Mouse (Mus musculus) kidney, adult 8-10 months (tissue): ENCODE measurements at regions not wholly inside any gene's neighbourhood (a gene's known extent, or its start where the extent isn't known, plus 50 kb on each side); places are given as distances from the start of the nearest gene placed in this dataset.
A peak's percentile ranks its signal among the peaks of the same experiment; 100 is the strongest.

Source experiments
- DNase-seq, 2 experiments: peaks; one replicate each; pipeline ENCODE4 v3.0.0; 2022

DNA sequence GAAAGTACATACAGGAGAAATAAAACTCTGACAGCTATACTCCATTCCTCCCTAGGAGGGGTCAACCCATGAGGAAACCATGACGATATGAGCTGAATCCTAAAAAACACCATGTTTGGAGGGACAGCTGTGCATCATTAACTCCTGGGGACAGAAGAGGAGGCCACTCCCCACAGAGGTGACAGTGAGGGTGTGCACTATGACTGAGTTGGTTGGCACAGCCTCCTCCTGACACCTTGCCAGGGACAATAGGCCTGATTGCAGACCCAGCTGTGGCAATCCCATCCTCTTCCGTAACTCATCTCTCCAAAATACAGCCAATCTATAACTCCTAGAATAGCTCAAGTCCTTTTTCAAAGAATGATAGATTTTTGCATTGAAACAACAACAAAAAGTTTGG, 112.0 kb downstream of the Rbm43 start:
- DNase-seq = no peak

DNA sequence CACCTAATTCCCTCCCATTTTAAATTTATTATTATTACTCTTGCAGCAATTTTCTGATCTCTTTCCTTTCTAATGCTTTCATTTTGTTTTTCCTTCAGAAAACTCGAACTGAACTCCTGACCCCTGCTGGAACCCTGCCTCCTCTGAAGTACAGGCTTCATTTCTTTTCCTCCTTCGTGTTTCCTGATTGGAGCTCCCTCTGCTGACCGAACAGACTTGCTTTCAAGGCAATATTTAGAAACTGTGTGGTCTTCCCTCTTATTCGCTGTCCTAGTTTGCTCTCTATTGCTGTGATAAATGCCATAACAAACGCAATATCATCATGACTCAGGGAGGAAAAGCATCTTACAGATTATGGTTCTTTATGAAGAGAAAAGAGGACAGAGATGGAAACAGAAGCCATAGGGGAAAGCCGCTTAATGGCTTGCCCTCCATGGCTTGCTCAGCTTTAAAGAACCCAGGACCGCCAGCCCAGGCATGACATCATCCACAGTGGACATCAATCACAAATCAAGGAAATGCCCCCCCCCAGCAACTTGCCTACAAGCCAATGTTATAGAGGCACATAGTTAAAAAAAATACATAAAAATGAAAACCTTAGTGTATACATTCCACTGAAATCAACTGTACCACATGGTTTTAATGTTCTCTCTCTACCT, 104.5 kb downstream of the Rbm43 start:
- DNase-seq = peak; percentile 43 to 67

DNA sequence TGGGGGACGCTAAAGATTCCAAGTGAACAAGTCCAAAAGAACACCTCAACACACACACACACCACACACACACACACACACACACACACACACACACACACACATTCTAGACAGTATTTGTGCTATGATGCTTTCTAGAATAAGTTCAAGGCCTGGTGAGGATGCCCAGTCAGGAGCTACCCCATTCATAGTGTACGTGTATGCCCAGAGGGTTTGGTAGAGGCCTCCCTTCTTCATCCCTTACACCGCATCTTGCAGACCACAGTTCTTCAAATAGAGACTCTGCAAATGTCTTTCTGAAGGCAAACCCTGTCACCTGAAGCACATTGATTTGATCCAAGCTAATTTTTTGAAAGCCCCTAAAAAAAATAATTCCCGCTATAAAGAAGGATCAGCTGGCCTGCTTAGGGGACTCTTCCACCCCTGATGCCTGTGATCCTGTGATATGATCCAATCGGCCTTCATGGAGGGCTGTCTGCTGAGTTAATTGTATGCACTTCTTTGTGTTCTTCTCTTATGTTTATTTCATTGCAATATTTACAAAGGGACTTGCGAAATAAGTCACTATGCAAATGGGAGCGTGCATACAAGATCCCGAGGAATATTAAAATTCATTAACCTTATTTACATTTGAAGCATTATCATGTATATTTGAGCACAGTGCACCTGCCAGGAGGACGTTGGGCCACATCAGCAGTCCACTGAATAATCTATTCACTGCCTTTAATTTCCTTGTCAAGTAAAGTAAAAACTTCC, 103.8 kb downstream of the Rbm43 start:
- DNase-seq = no peak

DNA sequence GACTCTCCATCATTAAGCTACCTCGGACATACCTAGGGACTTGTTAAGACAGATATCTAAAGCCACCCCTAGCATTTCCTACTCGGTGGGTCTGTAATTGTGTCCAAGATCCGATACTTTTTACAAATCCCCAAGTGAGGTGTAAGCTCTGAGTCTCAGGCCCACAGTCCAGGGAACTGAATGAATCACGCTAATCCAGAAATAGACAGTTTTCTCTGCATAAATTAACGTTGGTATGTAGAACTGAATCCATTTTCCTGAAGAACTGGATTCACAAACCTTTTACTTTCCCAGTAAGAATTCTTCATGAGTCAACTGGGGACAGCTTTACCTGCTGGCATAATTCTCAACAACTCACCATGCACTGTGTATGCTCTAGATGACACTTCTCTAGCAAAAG, 97.1 kb downstream of the Rbm43 start:
- no peak for DNase-seq

DNA sequence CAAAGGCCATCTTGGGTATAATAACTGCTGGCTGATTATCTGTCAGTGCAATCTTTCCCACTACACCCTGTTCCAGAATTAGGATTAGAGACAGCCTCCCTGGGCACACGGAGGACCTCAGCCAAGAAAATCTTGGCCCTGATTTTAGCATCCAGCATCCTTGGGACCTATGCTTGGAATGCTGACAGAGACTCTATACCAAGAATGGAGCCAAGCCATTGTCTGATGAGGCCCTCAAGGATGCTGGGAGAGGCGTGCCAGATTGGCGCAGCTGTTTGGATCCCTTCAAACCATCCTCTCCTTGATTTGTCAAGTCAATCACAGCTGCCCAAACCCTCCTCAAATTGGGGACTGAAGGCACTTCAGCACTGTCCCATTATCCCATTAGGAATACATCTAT, 94.2 kb downstream of the Rbm43 start:
- no peak for DNase-seq

DNA sequence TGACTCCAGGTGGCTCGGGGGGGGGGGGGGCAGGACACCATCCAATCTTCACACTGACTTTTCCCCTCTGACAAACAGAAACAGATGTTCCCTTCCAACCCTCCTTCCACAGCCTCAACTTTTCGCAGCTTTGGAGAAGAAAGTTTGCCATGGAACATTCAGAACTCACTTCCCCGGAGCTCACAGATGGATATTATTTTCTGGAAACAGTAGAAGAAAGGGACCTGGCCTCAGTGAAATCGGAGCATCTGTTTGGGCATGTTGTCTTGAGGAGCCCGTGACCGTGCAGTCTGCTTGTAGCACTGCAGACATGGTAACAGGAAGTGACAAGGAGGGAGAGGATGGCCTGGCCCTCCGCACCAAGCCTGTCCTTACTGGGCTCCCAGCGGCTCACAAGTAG, 90.1 kb downstream of the Rbm43 start:
- DNase-seq = no peak

DNA sequence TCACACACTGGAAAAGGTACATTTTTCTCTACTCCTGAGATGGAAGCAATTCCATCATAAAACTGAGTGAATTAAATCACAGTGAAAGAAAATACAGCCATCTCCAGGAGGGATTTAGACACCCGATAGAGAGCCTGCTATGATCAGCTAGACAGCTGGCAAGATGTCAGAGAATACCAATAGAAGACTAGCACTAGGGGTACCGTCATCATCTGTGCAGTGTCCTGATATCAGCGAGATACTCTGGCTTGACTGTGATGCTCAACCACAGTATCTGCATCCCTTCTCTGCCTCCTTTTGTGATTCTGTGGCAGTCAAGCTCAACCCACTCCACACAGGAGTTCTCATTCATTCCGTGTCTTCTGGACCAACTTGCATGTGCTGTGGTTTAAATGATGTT, 87.4 kb downstream of the Rbm43 start:
- DNase-seq = no peak

DNA sequence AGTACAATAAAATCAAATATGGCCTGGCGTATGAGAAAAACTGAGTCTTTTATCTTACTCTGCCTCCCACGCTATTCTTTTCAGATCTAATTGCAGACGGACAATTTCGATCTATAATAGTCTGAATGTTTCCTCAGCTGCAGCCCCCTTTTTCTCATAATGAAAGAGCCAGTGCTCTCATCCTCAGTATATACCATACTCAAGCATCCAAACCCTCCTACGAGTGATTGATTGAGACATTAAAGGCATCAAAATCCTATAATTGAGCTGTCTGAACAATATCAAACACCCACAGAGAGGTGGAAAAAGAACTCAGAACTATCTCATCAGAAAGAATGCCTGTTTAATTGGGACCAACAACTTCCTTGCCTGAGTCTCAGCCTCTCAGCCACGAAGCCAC, 87.0 kb downstream of the Rbm43 start:
- no peak for DNase-seq

DNA sequence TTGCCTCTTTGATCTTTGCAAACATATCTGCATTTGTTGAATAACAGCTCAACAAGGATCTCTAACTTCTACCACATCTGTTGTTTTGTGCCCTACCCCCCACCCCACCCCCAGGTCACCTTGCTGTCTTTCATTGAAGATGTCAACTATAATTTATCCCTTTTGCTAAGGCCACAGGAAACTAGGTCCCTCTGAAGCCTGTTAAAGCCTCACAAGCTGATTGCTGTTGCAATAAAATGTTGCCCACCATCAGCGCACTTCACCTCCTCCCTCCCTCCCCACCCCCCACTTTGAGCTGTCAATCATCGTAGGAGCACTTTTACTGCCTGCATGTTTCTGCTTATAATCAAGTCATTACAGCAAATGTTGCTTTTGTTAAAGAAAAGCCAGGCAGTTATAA, 86.5 kb downstream of the Rbm43 start:
- no peak for DNase-seq

DNA sequence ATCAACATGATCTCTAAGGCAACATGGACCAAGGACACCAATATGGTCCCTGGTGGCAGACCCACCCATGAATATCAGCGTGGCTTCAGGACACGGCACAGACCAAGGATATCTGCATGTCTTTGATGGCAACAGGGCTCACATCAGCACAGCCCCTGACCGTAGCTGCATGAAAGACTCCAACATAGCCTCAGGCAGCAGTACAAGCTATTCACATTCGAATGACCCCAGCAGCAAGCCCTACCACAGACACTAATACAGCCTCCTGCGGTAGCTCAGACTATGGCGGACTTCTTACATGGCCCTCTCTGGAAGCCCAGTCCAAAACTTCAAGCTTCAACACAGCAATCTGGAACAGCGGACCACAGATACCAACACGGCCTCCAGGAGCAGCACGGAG, 84.4 kb downstream of the Rbm43 start:
- no peak for DNase-seq

DNA sequence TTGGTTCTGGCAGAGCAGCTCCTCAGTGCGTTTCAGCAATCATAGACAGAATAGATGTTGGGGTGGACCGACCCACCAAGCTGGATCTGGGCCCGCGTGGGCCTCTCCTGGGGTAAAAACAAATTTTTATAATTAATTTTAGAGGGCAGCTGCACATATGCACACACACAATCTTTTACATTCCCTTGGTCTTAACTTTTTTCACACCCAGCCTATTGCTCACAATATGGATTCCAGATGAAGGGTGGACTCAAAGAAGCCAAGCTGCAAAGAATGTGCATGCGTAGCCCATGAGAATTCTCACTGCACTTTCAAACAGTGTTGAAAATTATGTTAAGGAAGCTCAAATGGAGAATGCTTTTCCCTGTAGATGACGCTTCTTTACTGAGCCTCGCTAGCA, 83.3 kb downstream of the Rbm43 start:
- no peak for DNase-seq

DNA sequence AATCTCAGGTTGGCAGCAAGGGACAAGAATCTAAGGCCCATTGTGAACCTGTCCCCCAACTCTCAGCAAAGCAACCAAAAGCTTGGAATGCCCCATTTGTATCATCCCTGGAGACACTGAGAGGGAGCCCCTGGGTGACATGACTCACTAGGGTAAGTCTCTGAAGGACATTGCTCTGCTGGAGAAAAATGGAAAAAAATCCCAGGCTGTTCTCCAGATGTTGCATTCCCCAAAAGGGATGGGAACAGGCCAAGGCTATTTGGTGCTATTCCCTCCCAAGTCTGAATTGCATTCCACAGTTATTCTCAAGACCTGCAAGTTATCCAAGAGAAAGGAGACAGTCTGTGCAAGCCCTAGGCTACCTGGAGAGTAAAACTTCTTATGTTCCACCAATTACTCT, 77.7 kb downstream of the Rbm43 start:
- DNase-seq = no peak

DNA sequence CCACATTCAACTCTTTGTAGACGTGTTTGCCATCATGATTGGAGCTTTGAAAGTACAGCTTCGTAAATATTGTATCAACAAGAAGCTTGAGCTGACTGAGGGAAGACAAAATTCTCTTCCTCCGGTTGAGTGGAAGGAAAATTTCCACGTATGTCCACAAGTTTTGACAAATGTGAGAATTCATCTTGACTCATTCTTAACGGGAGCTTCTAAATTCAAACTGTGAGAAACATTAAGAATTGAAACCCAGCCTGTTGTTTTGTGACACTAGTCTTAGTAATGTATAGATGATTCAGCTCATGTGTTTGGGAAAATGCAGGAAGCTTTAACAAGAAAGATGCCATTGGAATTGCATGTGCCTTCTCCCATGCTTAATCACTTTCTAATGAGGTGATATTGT, 68.9 kb downstream of the Rbm43 start:
- DNase-seq = no peak

DNA sequence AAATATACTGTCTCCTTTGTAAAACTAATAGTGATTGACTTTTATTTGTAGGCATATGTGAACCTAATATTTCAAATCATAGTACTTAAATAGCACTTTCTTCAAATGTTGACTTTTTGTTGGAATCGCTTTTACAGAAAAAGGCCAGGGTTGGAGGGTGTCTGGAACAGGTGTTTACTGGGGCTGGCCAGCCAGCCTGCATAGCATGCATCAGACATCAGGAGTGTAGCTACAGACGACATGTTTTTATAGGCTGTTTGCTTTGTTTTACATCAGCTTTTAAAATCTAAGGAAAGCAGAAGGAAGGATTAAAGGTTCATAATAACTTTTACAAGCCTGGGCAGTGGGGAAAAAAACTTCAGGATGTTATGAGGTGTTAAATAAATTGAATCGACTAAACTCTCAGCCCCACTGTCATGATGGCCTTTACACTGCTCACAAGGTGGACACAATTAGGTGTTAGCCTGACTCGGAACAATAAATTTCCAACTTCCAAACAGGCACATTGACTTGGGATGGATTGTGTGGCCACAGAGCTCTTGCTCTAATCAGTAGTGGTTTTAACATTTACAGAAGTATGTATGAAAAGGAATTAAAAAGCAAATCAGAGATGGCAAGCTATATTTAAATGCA, 66.0 kb downstream of the Rbm43 start:
- DNase-seq = no peak

DNA sequence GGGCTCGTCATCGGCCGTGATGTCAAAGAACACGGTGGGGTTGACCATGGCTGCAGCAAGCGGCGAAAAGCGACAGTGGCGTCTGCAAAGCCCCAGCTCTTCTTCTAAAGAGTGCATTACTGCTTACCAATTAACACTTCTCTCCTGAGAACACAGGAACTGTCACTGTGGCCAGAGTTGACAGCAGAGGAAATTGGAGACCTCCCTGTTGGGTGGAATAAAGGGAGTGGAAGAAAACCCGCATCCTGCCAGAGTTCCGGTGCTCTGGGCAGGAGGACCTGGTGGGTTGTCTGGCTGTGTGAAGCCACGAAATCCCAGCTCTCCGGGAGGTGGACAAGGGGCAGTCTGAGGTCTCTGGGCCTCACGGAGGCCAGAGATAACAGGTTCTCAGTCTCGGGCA, 63.4 kb downstream of the Rbm43 start:
- DNase-seq = no peak
